Mouse (Mus musculus) thymus, postnatal 10 days (tissue): Measurements from ENCODE around the gene Tbc1d7.
A peak's percentile ranks its signal among the peaks of the same experiment; 100 is the strongest.

ENCODE experiments used
- DNase-seq, 2 experiments: peaks; one replicate each; pipeline ENCODE4 v3.0.0; 2021; ENCODE audit warnings: low spot score in 2 of 2

The Tbc1d7 gene

GRCm38 (mm10) chr13:43171020-43171710 is at the start of gene Tbc1d7:
TSS of gene Tbc1d7 (minus strand) at chr13:43171501.
- DNase-seq, result peak; percentile 99 to 100

GRCm38 (mm10) chr13:43220635-43221034 is 49.3 kb upstream of the Tbc1d7 start:
- DNase-seq, result no peak

DNA sequence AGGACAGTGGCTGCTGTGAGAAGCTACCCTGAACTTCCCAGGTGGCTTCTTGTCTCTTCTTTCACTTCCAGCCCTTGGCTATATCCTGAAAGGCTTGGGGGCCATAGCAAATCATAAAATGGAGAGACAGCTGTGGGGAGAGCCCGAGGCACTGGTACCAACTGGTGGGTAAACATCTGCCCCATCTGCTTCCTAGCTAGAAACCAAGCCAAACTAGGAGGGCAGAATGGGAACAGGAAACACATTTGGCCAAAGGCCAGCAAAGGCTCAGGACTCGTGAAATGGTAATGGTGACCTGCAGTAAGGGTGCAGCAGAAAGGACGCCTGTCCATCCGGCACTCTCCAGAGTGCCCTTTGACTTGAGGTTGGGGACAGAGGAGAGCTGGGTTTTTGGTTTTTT is 47.5 kb upstream of the Tbc1d7 start:
- no peak for DNase-seq

DNA sequence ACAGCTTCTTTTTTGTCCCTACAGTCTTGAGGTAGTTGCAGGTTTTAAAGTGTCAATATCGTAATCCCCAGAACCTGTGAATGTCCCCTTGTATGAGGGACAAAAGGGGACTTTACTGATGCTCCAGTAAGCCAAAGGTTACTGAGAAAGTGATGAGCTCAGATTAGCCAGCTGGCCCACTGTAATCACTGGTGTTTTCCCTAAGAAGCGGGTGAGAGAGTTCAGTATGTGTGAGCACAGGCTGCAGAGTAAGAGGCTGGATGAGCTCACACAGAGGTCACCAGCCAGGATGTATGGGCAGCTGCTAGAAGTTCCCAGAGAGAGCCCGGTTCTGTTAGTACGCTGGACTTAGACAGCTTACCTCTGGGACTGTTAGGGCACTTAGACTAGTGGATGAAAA is 47.0 kb upstream of the Tbc1d7 start:
- DNase-seq, result no peak

- DNase-seq, result no peak
Observed at GRCm38 (mm10) chr13:43217686-43218085, 46.4 kb upstream of the Tbc1d7 start.

DNA sequence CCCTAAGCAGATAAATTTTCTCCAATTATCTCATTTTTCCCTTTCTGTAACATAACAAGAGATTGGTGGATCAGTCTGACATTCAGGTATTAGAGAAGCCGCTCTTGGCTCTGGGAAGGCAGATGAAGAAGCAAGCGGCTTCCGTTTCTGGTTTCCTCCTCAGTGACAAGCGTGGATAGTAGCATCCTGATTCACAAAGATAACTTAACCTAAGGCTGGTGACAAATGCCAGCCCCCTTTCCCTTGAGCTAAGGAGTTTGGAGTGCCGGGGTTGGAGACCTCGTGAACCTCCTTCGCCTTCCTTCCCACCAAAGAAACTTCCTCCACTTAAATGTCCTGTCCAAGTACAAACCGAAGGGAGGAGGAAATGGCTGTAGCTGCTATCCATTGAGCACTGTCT is 45.8 kb upstream of the Tbc1d7 start:
- DNase-seq, result no peak

- DNase-seq, result no peak
Observed at GRCm38 (mm10) chr13:43215994-43216706, 44.8 kb upstream of the Tbc1d7 start.

DNA sequence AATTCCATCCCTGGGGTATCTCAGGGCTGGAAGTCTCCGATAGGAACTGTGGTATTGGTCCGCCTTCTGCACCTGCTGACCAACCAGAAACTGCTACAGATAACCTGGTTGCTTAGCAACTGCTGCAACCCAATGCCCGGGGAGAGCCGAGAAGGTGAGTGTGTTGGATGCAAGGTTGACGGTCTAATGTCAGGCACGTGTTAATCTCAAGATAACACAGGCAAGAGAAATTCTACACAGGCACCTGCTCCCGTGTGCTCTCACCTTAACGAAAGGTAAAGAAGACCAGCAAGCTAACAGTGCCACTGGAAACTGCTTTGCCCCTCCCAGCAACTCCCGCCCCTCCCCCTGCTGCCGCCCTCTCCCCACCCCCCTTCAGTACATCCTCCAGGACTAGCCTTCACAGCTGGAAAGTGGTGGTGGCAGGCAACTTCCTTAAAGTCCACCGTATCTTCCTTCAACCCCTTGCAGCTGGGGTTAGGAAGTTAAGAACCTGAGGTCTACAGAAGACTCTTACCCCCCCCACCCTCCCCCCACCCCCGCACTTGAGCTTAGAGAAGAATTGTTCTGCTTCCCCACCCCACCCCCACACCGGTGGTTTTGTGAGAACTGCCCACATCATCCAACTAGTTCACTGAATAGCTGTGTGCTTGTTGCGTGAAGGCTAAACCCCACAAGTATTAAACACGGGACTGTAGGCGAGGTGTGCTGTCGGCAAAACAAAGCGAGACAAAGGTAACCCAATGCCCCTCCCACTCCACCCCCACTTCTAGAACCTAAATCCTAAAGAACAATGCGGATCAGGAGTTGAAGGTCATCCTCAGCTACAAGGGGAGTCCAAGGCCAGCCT is 44.1 kb upstream of the Tbc1d7 start:
- peak in 1 of 2 experiments; percentile 43 for DNase-seq

GRCm38 (mm10) chr13:43212338-43212737 is 41.0 kb upstream of the Tbc1d7 start:
- no peak for DNase-seq

- DNase-seq, result no peak
Observed at GRCm38 (mm10) chr13:43210956-43211355, 39.7 kb upstream of the Tbc1d7 start.

- no peak for DNase-seq
Observed at GRCm38 (mm10) chr13:43209560-43209959, 38.3 kb upstream of the Tbc1d7 start.

- no peak for DNase-seq
Observed at GRCm38 (mm10) chr13:43208914-43209439, 37.7 kb upstream of the Tbc1d7 start.

DNA sequence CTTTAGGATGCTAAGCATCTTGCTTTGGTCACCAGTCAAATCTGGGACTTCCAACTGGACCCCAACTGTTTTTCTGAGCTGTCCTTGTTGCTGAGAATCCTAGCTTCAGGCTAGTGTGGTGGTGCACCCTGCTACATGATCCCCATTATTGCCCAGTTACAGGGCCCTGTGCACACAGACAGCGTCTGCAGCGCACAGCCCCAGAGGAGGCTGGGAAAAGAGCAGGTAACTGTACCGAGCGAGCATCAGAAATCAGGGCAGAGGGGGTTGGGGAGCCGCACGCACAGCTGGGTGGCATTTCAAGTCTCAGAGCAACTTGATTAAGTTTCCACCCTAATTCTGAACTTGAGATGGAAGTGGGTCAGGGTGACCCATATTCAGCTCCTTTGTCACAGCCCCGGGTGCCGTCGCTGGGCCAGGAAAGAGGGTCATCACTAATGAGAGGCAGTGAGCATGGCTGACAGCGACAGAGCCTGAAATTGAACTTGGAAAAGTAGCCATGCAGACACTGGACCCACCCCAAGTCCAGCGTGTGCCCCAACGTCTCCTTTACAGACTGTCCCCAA is 34.9 kb upstream of the Tbc1d7 start:
- no peak for DNase-seq

GRCm38 (mm10) chr13:43203641-43204040 is 32.3 kb upstream of the Tbc1d7 start:
- no peak for DNase-seq

DNA sequence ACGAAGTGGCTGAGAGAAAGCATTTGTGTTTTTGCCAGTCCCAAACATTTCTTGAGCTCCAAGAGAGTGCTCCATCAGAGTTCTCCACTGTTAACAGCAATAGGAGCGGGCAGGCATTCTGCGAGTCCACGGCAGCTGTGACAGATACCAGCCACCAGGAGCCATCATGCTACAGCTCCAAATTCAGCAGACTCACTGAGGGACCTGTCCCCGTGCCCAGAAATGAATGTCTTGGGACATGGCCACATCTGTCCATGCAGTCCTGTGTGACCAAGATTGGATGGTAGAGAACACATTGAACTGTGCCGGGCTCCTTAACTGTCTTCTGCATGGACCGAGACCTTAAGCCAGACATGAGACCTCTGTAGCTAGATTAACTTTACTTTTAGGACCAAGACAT is 31.9 kb upstream of the Tbc1d7 start:
- DNase-seq, result no peak

DNA sequence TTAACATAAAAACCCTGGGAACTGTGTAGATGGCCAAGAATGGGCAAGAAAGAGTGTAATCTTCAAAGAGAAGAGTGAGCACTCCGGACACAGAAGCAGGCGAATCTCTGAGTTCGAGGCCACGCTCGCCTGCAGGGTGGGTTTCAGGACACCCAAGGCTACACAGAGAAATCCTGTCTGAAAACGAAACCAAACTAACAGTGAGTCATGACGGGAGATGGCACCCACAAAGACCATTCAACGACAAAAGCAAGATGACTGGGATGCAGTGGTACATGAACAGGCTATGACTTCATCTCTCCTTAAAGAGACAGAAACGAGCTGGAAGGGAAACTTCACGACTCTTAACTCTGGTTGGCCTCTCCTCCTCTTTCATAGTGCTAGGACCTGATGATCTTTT is 31.1 kb upstream of the Tbc1d7 start:
- no peak for DNase-seq

DNA sequence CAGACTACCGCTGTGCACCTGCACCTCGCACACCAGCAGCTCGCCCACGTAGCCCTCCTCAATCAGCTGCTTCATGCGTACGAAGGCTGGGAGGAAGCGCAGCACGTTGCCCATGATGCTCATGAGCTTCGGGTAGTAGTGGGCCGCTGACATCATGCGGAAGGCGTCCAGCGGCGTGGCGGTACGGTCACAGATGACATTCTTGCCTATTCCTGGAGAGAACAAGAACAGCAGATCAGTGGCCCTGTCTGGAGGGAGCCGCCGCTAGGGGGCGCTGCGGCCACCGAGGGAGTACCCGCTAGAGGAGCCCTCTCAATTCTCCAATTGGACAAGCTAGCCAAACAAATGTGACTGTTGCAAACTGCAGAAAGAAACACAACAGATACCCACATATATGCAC is 29.7 kb upstream of the Tbc1d7 start:
- DNase-seq, result no peak

GRCm38 (mm10) chr13:43200473-43200872 is 29.2 kb upstream of the Tbc1d7 start:
- no peak for DNase-seq

GRCm38 (mm10) chr13:43199749-43200148 is 28.4 kb upstream of the Tbc1d7 start:
- no peak for DNase-seq

GRCm38 (mm10) chr13:43199282-43199681 is 28.0 kb upstream of the Tbc1d7 start:
- DNase-seq, result no peak

GRCm38 (mm10) chr13:43197187-43197586 is 25.9 kb upstream of the Tbc1d7 start:
- no peak for DNase-seq

DNA sequence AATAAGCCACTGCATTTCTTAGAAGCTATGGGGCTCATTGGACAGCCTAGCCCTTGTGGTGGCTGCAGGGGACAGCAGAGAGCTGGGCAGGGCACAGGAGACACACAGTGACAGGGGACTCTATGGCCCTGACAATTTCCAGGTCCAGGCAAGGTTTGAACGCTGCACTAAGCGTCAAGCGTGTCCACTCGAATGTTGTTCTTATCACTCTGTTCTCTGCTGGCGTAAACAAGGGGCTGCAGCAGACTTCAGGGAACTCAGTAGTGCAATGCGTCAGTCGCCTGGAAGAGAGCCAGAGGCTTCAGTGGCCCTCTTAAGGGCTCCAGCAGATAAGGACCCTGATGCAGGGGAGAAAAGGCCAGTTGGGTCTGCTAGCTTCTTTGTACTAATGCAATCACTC is 24.7 kb upstream of the Tbc1d7 start:
- DNase-seq, result no peak
